In genomic region chr10:8801719-8802347, GRCm38 (mm10) we compare ENCODE assay signal across 9 mouse cellular contexts.
DNase-seq lines count a peak whose midpoint lies in the region; ATAC-seq and TF ChIP-seq lines count a peak whose summit lies in the region.
"Had no signal": no experiment of that assay in that cellular context is flagged by ENCODE, and none has a peak within 500 bp of the region (broad histone marks: within the 10 kb centered on the region; RNA-seq: fewer than 3 reads in every experiment).

No protein-coding gene starts in this region.

- H3K36me3 ChIP-seq in forebrain, embryonic 14.5 days (ENCODE audit: control insufficient read depth, insufficient read depth, low read length) = no peaks in the 10 kb centered on the region
- no peaks in the 10 kb centered on the region for H3K36me3 ChIP-seq in hindbrain, postnatal 0 days (ENCODE audit: insufficient read depth, low read length)
- H3K36me3 ChIP-seq in neural tube, embryonic 13.5 days = no peaks in the 10 kb centered on the region

- WGBS in forebrain, embryonic 14.5 days = 78% methylated on average over 12 of the region's 12 CpGs
- WGBS in hindbrain, postnatal 0 days = 57% methylated on average over 12 of the region's 12 CpGs
- WGBS in neural tube, embryonic 13.5 days = 76% methylated on average over 12 of the region's 12 CpGs

- no peak overlapping the region for H3K9ac ChIP-seq in forebrain, embryonic 14.5 days (ENCODE audit: low read length)
- H3K9ac ChIP-seq in hindbrain, postnatal 0 days (replicated peaks; ENCODE audit: low read length) = no peak overlapping the region; the same call in 1 of the 2 replicates
- no peak overlapping the region; the same call in 1 of the 2 replicates for H3K9ac ChIP-seq in neural tube, embryonic 13.5 days
- H3K9ac ChIP-seq: embryonic facial prominence, embryonic 15.5 days had no signal

- H3K27me3 ChIP-seq in forebrain, embryonic 14.5 days (replicated peaks; ENCODE audit: control insufficient read depth, insufficient read depth, low read length) = no peaks in the 10 kb centered on the region
- no peaks in the 10 kb centered on the region for H3K27me3 ChIP-seq in hindbrain, postnatal 0 days (ENCODE audit: insufficient read depth, low read length)
- no peaks in the 10 kb centered on the region for H3K27me3 ChIP-seq in neural tube, embryonic 13.5 days
- H3K27me3 ChIP-seq: embryonic facial prominence, embryonic 15.5 days had no signal

- ATAC-seq in forebrain, embryonic 14.5 days = no peak
- ATAC-seq in hindbrain, postnatal 0 days = peak; percentile 18; the same call in 1 of the 2 replicates
- no peak for ATAC-seq in neural tube, embryonic 13.5 days (ENCODE audit: low read depth)
- no peak for ATAC-seq in cerebellum, adult (ENCODE audit: insufficient number of reproducible peaks, low FRiP score, low TSS enrichment)

- H3K4me1 ChIP-seq in forebrain, embryonic 14.5 days (ENCODE audit: control insufficient read depth, insufficient read depth, low read length) = peaks cover 9% of the 10 kb centered on the region; the same call in 1 of the 2 replicates
- peaks cover 21% of the 10 kb centered on the region for H3K4me1 ChIP-seq in hindbrain, postnatal 0 days (ENCODE audit: insufficient read depth, low read length)
- peaks cover 44% of the 10 kb centered on the region for H3K4me1 ChIP-seq in neural tube, embryonic 13.5 days (replicated peaks)

- no peak for TF ChIP-seq CTCF in layer of hippocampus, adult 2 months (conservative IDR thresholded peaks at IDR 0.05)
- no peak for TF ChIP-seq CTCF in hindbrain, postnatal 0 days (IDR thresholded peaks at IDR 0.05; ENCODE audit: low read depth)

- no peaks in the 10 kb centered on the region for H3K9me3 ChIP-seq in forebrain, embryonic 14.5 days (replicated peaks; ENCODE audit: control insufficient read depth, low read length)
- no peaks in the 10 kb centered on the region for H3K9me3 ChIP-seq in hindbrain, postnatal 0 days (ENCODE audit: low read length)
- 0 out of 2 replicates have a peak, but pooled peaks cover 3% of the 10 kb centered on the region for H3K9me3 ChIP-seq in neural tube, embryonic 13.5 days
- H3K9me3 ChIP-seq: embryonic facial prominence, embryonic 15.5 days had no signal

- no peak for DNase-seq in layer of hippocampus, adult 2 months (ENCODE audit: low spot score in 2 of 2)
- no peak for DNase-seq in layer of hippocampus, postnatal 25 days (ENCODE audit: extremely low spot score in 1 of 2, low spot score in 1 of 2)
- no peak for DNase-seq in forebrain, embryonic 14.5 days (ENCODE audit: low spot score)
- no peak for DNase-seq in hindbrain, postnatal 0 days (ENCODE audit: low spot score)
- no peak for DNase-seq in frontal cortex, adult 2 months (ENCODE audit: extremely low spot score in 1 of 2, low spot score in 1 of 2)
- DNase-seq: kidney, postnatal 10 days had no signal

- H3K27ac ChIP-seq in layer of hippocampus, adult 2 months = peak overlapping the region; percentile 90
- H3K27ac ChIP-seq in forebrain, embryonic 14.5 days (ENCODE audit: low read depth, low read length) = no peak overlapping the region
- peak overlapping the region; percentile 78 for H3K27ac ChIP-seq in hindbrain, postnatal 0 days
- peak overlapping the region; percentile 66 for H3K27ac ChIP-seq in neural tube, embryonic 13.5 days (replicated peaks)

- peak overlapping the region; percentile 16; the same call in 1 of the 2 replicates for H3K4me2 ChIP-seq in forebrain, embryonic 14.5 days (ENCODE audit: low read length)
- H3K4me2 ChIP-seq in hindbrain, postnatal 0 days (ENCODE audit: low read depth, low read length) = peak overlapping the region; percentile 48
- H3K4me2 ChIP-seq in neural tube, embryonic 13.5 days = peak overlapping the region; percentile 47; the same call in 1 of the 2 replicates

- H3K4me3 ChIP-seq in layer of hippocampus, adult 2 months = peak overlapping the region; percentile 48; the same call in 1 of the 2 replicates
- no peak overlapping the region for H3K4me3 ChIP-seq in forebrain, embryonic 14.5 days (ENCODE audit: low read depth, low read length)
- no peak overlapping the region for H3K4me3 ChIP-seq in hindbrain, postnatal 0 days (ENCODE audit: low read length)
- H3K4me3 ChIP-seq in neural tube, embryonic 13.5 days = no peak overlapping the region
- H3K4me3 ChIP-seq: embryonic facial prominence, embryonic 15.5 days had no signal
